Mouse (Mus musculus): ENCODE data around the gene Tor2a.

GRCm38 (mm10) chr2:32734933-32735332 is 22.1 kb upstream of the Tor2a start:
- TF ChIP-seq CTCF (conservative IDR thresholded peaks at IDR 0.05; ENCODE audit: insufficient read depth, insufficient read length, low read depth, low read length) (no peak), POLR2A (IDR thresholded peaks at IDR 0.05; ENCODE audit: low read depth, low read length) (no peak)
